Mouse (Mus musculus) ES-Bruce4 (cell line): ENCODE results near the gene Prkce.

Experiments
- CTCF ChIP-seq: IDR thresholded peaks from one replicate; pipeline ENCODE4 v1.8.1; 2011; ENCODE audit warnings: low read depth, low read length
- POLR2A ChIP-seq: IDR thresholded peaks from one replicate; pipeline ENCODE4 v1.8.1; 2011; ENCODE audit warnings: low read length; ENCODE audit not compliant: insufficient read depth

GRCm38 (mm10) chr17:86527298-86527697 is 359.7 kb downstream of the Prkce start:
- no peak for TF ChIP-seq CTCF
- no peak for TF ChIP-seq POLR2A
